Mouse (Mus musculus) kidney, postnatal 14 days (tissue): ENCODE data around the gene Tmcc3.

ENCODE experiments used
- DNase-seq: peaks from one replicate; pipeline ENCODE4 v3.0.0; 2022; ENCODE audit warnings: mixed read lengths

The Tmcc3 gene

GRCm38 (mm10) chr10:94426000-94426920, 114.5 kb downstream of the Tmcc3 start:
- peak; percentile 85 for DNase-seq

GRCm38 (mm10) chr10:94426921-94427270, 115.1 kb downstream of the Tmcc3 start:
- DNase-seq: no peak

GRCm38 (mm10) chr10:94428186-94428942, 116.6 kb downstream of the Tmcc3 start:
- DNase-seq: no peak

GRCm38 (mm10) chr10:94430566-94430965, 118.8 kb downstream of the Tmcc3 start:
- no peak for DNase-seq

- DNase-seq: peak; percentile 55
Measured at GRCm38 (mm10) chr10:94432933-94433332, 121.2 kb downstream of the Tmcc3 start.

- no peak for DNase-seq
Measured at GRCm38 (mm10) chr10:94433901-94434300, 122.2 kb downstream of the Tmcc3 start.

- no peak for DNase-seq
Measured at GRCm38 (mm10) chr10:94442725-94443124, 131.0 kb downstream of the Tmcc3 start.

GRCm38 (mm10) chr10:94443453-94443852, 131.7 kb downstream of the Tmcc3 start:
- DNase-seq: no peak

- no peak for DNase-seq
Measured at GRCm38 (mm10) chr10:94445192-94445591, 133.4 kb downstream of the Tmcc3 start.

GRCm38 (mm10) chr10:94446379-94447008, 134.7 kb downstream of the Tmcc3 start:
- DNase-seq: no peak

- DNase-seq: no peak
Measured at GRCm38 (mm10) chr10:94449676-94450075, 137.9 kb downstream of the Tmcc3 start.

- DNase-seq: no peak
Measured at GRCm38 (mm10) chr10:94450781-94451180, 139.0 kb downstream of the Tmcc3 start.

GRCm38 (mm10) chr10:94457454-94457853, 145.7 kb downstream of the Tmcc3 start:
- DNase-seq: no peak

- no peak for DNase-seq
Measured at GRCm38 (mm10) chr10:94458690-94459089, 146.9 kb downstream of the Tmcc3 start.

- no peak for DNase-seq
Measured at GRCm38 (mm10) chr10:94461378-94461777, 149.6 kb downstream of the Tmcc3 start.

- DNase-seq: no peak
Measured at GRCm38 (mm10) chr10:94461871-94462270, 150.1 kb downstream of the Tmcc3 start.

GRCm38 (mm10) chr10:94462386-94463064, 150.8 kb downstream of the Tmcc3 start:
- DNase-seq: peak; percentile 91

GRCm38 (mm10) chr10:94463410-94463809, 151.7 kb downstream of the Tmcc3 start:
- DNase-seq: no peak

GRCm38 (mm10) chr10:94465646-94466045, 153.9 kb downstream of the Tmcc3 start:
- DNase-seq: no peak

- DNase-seq: peak; percentile 34
Measured at GRCm38 (mm10) chr10:94466313-94466712, 154.6 kb downstream of the Tmcc3 start.

GRCm38 (mm10) chr10:94471487-94471886, 159.7 kb downstream of the Tmcc3 start:
- no peak for DNase-seq

GRCm38 (mm10) chr10:94473501-94473900, 161.8 kb downstream of the Tmcc3 start:
- no peak for DNase-seq

- DNase-seq: no peak
Measured at GRCm38 (mm10) chr10:94474185-94474584, 162.4 kb downstream of the Tmcc3 start.
